Mouse (Mus musculus): ENCODE results near the gene Kcnh4.

GRCm38 (mm10) chr11:100694926-100695325 is 64.8 kb downstream of the Kcnh4 start:
- no peak for TF ChIP-seq TAL1 (IDR thresholded peaks at IDR 0.05; ENCODE audit: low read length)
- TF ChIP-seq GATA1 (IDR thresholded peaks at IDR 0.05; ENCODE audit: low read length) = no peak
